Mouse (Mus musculus) gastrocnemius, adult 2 months (tissue): ENCODE results near the gene Nr1h4. TPM values are rescaled to one million over a fixed set of nuclear protein-coding genes. Genes with fewer than 3 reads are reported as not detected.

Experiments
- DNase-seq: peaks from one replicate; pipeline ENCODE4 v3.0.0; 2022
- H3K27ac ChIP-seq: fragments of 200-600 bp; 2 replicates; pipeline ENCODE4 v1.8.1; 2022; ENCODE audit warnings: mild to moderate bottlenecking
- H3K4me3 ChIP-seq: fragments of 200-600 bp; 2 replicates; pipeline ENCODE4 v1.8.1; 2022; ENCODE audit warnings: mild to moderate bottlenecking, moderate library complexity
- CTCF ChIP-seq: fragments of 200-600 bp; IDR thresholded peaks from 2 replicates; pipeline ENCODE4 v1.8.1; 2022; ENCODE audit warnings: antibody characterized with exemption, mild to moderate bottlenecking, moderate library complexity
- intact Hi-C: fragments of 180-260 bp; cut with DNase I; formaldehyde crosslinking; loops from one replicate; pipeline ENCODE4 v1.15.1; 2025
- total RNA-seq, 2 experiments: library from RNA; stranded (reverse); gene quantifications; 2 replicates each; pipeline ENCODE4 v1.2.3; 2021

The Nr1h4 gene
- total RNA-seq, 2 experiments from 2014 or later, result 0.25 TPM; not detected in 1

DNA sequence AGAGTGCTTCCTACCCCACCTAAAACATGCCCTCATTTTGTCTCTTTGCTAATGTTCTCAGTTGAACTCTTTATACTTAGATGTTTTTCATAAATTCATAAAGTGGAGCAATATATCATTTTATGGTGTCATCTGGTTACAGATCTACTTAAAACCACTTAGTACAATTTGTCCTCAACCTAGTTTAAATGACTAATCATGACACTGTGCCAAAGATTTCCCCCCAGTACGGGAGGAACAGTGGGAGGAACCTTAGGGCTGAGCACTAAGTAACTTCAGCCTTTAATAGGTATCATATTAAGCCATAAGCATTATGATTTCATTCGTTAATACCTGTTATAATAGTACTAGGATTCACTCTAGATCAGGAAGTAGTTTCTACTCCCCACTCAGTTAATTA lies 17.6 kb downstream of the Nr1h4 start:
- intact Hi-C loops, result no loop called here
- TF ChIP-seq CTCF, result no peak
- Histone ChIP-seq H3K27ac (no peak overlapping the region), H3K4me3 (no peak overlapping the region)
- no peak for DNase-seq

DNA sequence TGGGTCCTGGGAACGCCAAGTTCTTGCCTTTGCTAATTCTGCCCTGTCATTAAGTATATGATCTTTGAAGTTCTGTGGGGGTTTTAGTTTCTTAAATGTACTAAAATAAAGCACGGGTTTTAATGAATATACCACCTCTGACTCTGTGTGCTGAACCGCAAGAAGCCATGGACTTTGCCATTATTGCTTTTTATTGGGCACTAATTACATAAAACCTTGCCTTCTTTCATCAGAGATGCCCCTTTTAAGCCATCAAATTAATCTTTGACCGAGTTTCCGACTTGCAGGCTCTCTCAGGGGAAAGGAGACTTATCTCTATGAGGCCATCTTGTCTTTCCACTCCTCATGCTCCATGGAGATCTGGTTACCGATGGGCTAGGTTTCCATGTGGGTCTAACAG lies 20.8 kb downstream of the Nr1h4 start:
- no peak for TF ChIP-seq CTCF
- H3K27ac ChIP-seq, result no peak overlapping the region
- DNase-seq, result no peak
- intact Hi-C loops, result no loop called here
- no peak overlapping the region for H3K4me3 ChIP-seq

GRCm38 (mm10) chr10:89510547-89510946 lies 22.8 kb downstream of the Nr1h4 start:
- TF ChIP-seq CTCF, result no peak
- Histone ChIP-seq H3K27ac (no peak overlapping the region), H3K4me3 (no peak overlapping the region)
- intact Hi-C loops, result no loop called here
- no peak for DNase-seq

GRCm38 (mm10) chr10:89508567-89508966 lies 24.8 kb downstream of the Nr1h4 start:
- Histone ChIP-seq H3K27ac (no peak overlapping the region), H3K4me3 (no peak overlapping the region)
- DNase-seq, result no peak
- intact Hi-C loops, result no loop called here
- TF ChIP-seq CTCF, result no peak

- TF ChIP-seq CTCF, result no peak
- no peak overlapping the region for H3K27ac ChIP-seq
- intact Hi-C loops, result no loop called here
- no peak overlapping the region for H3K4me3 ChIP-seq
- DNase-seq, result no peak
These were observed 26.9 kb downstream of the Nr1h4 start for GRCm38 (mm10) chr10:89506479-89506878.

DNA sequence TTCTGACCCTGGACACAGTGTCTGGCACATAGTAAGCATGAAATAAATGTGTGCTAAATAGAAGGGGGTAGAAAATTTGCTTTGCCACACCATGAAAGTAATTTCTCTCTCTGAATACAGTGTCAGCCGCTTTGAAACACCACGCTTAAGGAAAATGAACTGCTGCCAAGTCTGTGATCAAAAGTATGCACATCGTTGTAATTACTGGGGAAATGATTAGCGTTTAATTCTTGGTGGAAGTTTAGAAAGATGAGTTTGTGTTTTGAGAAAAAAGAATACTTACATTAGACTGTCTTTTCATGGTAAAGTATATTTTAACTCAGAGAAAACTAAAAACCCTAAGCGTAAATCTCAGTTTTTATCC lies 27.8 kb downstream of the Nr1h4 start:
- intact Hi-C loops, result no loop called here
- no peak overlapping the region for H3K27ac ChIP-seq

GRCm38 (mm10) chr10:89504952-89505591 lies 28.3 kb downstream of the Nr1h4 start:
- no peak for TF ChIP-seq CTCF
- Histone ChIP-seq H3K27ac (no peak overlapping the region), H3K4me3 (no peak overlapping the region)
- intact Hi-C loops, result no loop called here
- no peak for DNase-seq

More for the DNA sequence above, 27.8 kb downstream of the Nr1h4 start:
- no peak overlapping the region for H3K4me3 ChIP-seq
- DNase-seq, result no peak
- no peak for TF ChIP-seq CTCF

DNA sequence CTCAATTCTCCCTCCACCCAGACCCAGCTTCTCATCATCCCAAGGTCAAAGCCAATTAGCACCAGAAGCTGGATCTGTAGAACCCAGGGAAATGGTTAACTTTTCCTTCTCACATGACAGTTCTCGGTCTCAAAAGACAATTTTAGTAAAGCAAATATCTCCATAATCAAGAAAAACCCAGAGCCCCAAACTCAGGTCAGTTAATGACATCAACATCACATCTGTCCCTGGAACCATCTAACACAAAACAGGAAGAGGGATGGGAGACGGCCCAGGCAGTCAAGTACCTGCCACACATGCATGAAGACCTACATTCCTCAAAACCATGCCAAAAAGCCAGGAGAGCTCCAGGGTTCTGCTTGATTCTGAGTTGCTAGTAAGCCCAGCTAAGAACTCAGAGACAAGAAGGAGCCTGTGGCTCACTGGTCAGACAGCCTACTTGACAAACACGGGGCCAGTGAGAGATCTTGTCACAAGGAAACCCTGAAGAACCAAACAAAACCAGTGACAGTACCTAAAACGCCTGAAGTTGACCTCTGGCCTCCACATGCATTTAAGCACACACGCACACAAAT lies 30.3 kb downstream of the Nr1h4 start:
- Histone ChIP-seq H3K27ac (no peak overlapping the region), H3K4me3 (no peak overlapping the region)
- TF ChIP-seq CTCF, result no peak
- no peak for DNase-seq
- intact Hi-C loops, result no loop called here

DNA sequence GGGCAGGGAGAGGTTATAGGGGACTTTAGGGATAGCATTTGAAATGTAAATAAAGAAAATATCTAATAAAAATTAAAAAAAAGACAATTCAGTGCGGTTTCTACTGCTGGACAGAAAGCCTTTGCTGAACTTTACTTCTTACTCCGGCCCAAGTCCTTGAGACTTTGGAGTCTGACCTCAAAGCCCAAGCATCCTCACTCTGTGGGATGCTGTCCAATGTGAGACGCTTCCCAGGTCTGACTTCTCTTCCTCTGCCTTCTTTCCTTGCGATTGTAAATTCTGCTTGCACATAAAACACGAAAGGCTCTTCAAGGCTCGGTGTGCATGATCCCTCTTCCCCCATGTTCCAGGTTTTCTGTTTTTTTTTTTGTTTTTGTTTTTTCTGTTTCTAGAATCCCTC lies 31.5 kb downstream of the Nr1h4 start:
- no peak overlapping the region for H3K4me3 ChIP-seq
- no peak overlapping the region for H3K27ac ChIP-seq
- intact Hi-C loops, result no loop called here
- no peak for TF ChIP-seq CTCF
- DNase-seq, result no peak

DNA sequence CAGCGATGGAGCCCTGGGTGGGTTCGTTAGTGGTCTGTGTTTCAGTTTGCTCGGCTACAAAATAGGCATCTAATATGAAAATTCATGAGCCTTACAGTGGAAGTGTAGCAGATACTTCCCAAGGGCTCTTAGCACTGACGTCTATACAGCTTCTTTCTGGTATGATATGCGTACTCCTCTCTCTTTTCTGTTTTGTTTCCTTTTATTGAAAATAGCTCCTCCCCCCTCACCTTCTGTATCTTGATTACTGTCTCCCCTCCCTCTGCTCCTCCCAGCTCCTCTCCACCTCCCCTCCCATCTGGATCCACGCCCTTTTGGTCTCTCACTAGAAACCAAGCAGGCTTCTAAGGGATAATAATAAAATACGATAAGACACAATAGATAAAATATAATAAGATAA lies 37.8 kb downstream of the Nr1h4 start:
- intact Hi-C loops, result no loop called here
- Histone ChIP-seq H3K27ac (no peak overlapping the region), H3K4me3 (no peak overlapping the region)
- no peak for DNase-seq
- TF ChIP-seq CTCF, result no peak

DNA sequence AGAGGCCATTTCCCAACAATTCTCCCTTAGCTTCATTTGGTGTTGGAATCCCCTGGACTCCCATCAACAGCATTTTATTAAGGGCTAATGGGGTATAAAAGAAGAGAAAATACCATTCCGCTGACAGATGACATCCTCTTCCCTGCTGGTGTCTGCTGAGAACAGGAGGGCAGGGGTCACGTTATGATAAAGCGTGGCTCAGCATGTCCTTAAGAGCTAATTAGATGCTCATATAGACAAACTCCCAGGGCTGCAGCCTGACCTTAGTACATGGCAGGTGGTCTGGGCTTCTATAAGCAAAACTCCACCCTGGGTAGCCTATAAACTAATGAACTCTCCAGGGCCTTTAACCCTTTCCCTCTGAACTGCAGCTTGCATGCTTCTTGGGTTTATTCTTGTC lies 42.1 kb downstream of the Nr1h4 start:
- no peak for DNase-seq
- intact Hi-C loops, result no loop called here
- H3K4me3 ChIP-seq, result no peak overlapping the region
- no peak for TF ChIP-seq CTCF
- H3K27ac ChIP-seq, result no peak overlapping the region

DNA sequence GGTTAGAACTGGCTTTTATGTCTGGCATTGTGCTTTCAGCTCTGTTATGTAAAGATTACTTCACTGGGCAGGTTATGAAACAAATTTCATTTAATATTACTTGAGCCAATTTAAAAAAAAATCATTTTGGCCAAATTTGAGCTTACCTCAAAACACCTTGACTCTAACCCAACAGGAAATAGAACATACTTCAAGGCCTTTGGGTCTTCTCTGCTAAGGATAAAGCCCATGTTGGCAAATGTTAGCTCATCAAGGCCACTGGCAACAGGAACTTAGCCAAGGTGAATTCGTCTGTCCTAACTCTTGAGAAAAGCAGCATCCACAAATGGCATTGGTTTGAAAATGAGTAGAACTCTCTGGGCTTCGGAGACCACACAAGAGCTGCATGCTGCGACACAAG lies 43.1 kb downstream of the Nr1h4 start:
- TF ChIP-seq CTCF, result no peak
- H3K4me3 ChIP-seq, result no peak overlapping the region
- intact Hi-C loops, result no loop called here
- no peak for DNase-seq
- H3K27ac ChIP-seq, result no peak overlapping the region

GRCm38 (mm10) chr10:89489459-89489858 lies 43.9 kb downstream of the Nr1h4 start:
- Histone ChIP-seq H3K4me3 (no peak overlapping the region), H3K27ac (no peak overlapping the region)
- intact Hi-C loops, result no loop called here
- no peak for TF ChIP-seq CTCF
- DNase-seq, result no peak

DNA sequence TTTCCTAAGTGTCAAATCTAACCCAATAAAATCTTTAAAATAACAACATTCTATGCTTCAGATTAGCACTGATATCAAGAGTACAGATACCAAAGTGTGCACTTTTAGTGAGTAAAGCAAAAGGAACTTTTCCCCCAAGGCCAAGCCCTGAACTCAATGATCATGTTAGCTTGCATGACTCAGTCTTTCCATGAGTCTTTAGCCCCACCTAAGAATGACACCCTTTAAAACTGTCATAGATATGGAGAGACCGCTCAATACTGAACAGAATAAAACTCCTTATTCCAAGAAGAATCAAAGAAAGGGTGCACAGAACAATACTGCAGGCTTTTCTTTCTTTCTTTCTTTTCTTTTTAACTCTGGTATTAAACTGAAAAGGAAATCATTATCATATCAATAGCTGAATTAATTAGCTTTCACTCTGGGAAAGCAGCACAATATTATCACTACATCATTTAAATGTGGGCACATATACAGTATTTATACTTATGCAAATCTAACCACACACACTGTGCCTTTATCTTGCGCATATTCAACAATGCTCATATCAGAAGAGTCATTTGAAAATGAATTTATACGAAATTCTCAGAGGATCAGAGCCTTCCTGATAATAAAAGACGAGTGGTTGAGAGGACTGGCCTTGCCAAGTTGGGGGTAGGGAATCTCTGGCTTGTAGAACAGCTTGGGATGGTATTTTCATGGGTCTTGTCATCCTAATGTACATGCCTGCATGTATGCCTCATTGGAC lies 46.2 kb downstream of the Nr1h4 start:
- H3K27ac ChIP-seq, result no peak overlapping the region
- intact Hi-C loops, result no loop called here
- no peak overlapping the region for H3K4me3 ChIP-seq
- no peak for TF ChIP-seq CTCF
- DNase-seq, result no peak
